Mouse (Mus musculus): ENCODE data around the gene Tmem269.

The Tmem269 gene

GRCm38 (mm10) chr4:119234348-119234747, 16.3 kb upstream of the Tmem269 start:
- no peak for DNase-seq

DNA sequence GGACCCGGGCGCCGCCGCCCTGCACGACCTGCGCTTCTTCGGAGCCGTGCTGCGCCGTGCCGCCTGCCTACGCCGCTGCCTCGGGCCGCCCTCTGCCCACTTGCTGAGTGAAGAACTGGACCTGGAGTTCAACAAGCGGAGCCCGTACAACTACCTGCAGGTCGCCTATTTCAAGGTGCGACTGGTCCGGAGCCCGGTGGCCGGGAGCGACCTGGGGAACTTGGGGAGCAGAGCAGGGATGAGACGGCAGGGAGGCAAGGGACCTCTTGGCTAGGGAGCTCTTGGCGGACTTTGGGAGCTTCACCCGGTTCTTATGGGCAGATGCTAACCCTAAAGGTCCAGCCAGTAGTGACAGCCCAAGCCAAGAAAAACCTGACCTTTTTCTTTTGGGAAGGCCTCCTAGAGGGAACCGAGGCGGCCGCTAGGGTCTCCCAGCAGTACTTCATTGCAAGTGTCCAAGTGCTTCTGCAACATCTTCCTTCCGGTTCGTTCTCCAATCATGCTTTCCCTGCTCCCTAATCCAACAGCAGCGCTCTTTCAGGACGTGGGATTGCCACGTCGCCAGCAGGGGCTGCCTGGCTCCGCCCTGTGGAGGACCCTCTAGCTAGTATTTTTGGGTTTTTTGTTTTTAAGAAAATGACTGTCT, 15.4 kb upstream of the Tmem269 start:
- DNase-seq: peak; percentile 55

DNA sequence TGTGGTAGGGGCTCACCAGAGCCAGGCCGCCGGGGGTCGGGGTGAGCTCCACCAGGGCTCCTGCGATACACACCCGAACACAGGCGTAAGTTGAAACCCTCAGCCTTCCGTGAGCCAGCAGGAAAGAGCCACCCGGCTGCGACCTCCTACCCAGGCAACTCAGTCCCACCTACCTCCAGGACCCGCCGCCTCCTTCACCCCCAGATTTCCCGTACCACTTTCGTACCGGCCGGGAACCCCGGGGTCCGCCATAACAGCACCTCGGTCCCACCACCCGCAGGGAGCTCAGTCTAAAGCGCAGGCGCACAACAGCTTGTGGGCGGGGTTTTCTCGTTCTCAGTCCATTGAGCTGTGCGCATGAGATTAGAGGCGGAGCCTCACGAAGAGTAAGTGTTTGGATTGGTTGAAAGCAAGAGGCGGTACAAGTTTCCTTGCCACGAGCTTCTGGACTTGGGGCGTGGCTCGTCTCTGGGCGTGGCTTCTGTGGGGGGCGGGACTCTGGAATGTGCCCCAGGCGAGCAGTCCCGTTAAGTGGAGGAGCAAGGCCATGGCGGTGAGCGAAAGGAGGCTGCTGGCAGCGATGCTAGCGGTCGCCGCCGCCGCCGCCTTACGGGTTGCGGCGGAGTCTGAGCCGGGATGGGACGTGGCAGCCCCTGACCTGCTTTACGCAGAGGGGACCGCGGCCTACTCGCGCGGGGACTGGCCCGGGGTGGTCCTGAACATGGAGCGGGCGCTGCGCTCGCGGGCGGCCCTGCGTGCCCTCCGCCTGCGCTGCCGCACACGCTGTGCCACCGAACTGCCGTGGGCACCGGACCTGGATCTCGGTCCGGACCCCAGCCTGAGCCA, 14.6 kb upstream of the Tmem269 start, which contains the start of the genes AU022252 and P3h1:
TSS of gene AU022252 (minus strand) at position 303 of the 846 bp plus-strand sequence.
TSS of gene P3h1 (plus strand) at position 506 of the 846 bp plus-strand sequence.
- DNase-seq: peak; percentile 99

GRCm38 (mm10) chr4:119226751-119227150, 8.7 kb upstream of the Tmem269 start:
- no peak for DNase-seq

GRCm38 (mm10) chr4:119225719-119226118, 7.7 kb upstream of the Tmem269 start:
- DNase-seq: no peak

GRCm38 (mm10) chr4:119224534-119224933, 6.5 kb upstream of the Tmem269 start:
- no peak for DNase-seq

- peak; percentile 48 for DNase-seq
Measured at GRCm38 (mm10) chr4:119223696-119224095, 5.7 kb upstream of the Tmem269 start.

DNA sequence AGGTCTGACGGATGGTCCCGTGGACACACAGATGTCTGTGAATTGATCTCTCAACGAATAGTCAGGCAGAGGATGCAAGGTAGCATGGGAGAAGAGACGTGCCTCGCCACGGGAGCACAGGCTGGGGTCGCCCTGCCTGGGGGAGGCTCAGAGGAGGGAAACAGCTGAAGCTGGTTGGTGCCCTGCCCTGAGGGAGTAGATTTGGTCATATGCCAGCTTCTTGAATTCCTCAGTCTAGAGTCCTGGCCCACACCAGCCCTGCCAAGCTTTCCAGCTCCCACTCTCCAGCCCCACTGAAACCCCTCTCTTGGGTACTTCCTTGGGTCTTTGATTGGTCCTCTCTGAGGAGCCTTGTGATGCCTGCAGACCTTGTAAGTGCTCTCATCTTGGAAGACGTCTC, 1.4 kb downstream of the Tmem269 start:
- DNase-seq: no peak

GRCm38 (mm10) chr4:119204672-119205071, 13.3 kb downstream of the Tmem269 start:
- DNase-seq: peak; percentile 70

DNA sequence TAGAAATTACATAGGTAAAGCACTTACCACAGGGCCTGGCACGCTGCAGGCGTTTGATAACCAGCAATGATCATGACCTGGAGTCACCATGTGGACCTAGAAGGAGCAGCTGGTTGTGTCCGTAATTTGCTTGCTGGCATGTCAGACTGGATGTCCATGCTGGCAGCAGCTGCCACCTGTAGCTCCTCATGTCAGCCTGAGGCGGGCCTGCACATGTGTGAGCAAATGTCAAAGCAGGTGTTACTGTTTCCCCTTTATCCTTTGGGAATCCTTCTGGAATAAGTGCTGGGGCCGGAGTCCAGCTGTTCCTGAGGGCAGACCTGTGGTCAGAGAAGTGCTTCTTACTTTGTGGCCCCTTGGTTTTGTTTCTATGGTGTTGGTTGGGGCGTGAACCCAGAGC, 19.9 kb downstream of the Tmem269 start:
- no peak for DNase-seq

DNA sequence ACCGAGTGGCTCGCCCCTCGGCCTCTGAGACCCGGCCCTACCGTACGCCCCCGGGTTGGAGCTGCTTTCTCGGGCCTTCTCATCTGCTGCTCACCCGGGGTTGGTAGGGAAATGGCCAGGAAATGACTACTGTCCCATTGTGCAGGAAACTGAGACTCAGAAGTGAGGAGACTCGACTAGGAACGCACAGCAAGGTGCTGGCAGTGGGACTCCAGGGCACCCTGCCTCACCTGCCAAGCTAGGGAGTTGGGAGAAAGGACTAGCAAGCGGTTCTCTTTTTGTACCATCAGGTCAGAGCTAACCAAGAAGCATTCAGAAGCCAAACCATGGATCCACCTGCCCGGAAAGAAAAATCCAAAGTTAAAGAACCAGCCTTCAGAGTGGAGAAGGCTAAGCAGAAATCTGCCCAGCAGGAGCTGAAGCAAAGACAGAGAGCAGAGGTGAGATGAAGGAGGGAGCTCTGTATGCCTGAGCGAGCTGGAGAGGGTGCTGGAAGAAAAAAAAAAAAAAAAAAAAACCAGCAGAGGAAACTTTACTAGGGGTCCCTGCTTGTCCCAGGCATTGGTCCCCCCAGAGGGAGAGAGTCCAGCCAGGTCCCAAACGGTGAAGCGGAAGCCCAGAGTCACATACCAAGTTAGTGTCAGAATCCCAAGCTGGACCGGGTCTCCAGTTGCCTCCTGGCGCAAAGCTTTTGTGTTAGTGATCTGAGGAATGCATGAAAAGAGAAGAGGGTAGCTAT, 22.3 kb downstream of the Tmem269 start:
- peak; percentile 19 for DNase-seq

- DNase-seq: peak; percentile 88
Measured at GRCm38 (mm10) chr4:119194909-119195581, 23.0 kb downstream of the Tmem269 start, which contains the start of gene Svbp. Gene Svbp, plus strand, starts transcription at chr4:119195306.

DNA sequence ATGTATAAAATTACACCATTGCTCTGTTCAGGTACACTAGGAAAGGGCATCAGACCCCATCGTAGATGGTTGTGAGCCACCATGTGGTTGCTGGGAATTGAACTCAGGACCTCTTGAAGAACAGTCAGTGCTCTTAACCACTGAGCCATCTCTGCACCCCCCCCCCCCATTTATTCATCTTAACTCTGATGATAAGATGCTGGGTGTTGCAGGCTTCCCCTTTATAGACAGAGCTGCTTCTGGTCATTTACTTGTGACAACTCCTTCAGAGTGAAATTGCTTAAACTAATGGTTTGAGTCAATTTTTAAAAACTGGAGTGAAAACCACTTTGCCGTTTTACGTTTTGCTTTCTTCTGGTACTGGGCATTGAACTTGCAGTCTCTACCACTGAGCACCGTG, 25.3 kb downstream of the Tmem269 start:
- DNase-seq: no peak

- DNase-seq: no peak
Measured at GRCm38 (mm10) chr4:119191273-119191672, 26.7 kb downstream of the Tmem269 start.

- no peak for DNase-seq
Measured at GRCm38 (mm10) chr4:119190618-119191017, 27.4 kb downstream of the Tmem269 start.

DNA sequence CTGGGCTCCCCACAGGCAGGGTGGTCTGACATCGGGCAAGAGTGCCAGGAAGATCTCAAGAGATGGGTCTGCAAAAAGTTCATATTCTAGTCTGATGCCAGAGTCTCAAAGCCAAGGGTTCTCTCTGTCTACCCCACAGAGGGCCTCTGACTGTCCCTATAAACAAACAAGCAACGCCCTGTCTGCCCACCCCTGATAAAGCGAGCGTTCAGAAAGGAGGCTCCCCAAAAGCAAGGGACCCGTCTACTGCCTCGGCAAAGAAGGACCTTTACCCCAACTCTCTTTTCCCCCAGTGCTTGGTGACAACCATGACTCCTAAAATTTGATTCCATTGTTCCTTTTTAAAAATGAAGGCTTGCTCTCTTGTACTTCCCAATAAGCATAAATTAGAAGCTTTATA, 28.2 kb downstream of the Tmem269 start, which contains the start of gene Ermap:
TSS of gene Ermap (minus strand) at position 148 of the 400 bp plus-strand sequence.
- DNase-seq: no peak

- DNase-seq: no peak
Measured at GRCm38 (mm10) chr4:119189392-119189791, 28.6 kb downstream of the Tmem269 start.

DNA sequence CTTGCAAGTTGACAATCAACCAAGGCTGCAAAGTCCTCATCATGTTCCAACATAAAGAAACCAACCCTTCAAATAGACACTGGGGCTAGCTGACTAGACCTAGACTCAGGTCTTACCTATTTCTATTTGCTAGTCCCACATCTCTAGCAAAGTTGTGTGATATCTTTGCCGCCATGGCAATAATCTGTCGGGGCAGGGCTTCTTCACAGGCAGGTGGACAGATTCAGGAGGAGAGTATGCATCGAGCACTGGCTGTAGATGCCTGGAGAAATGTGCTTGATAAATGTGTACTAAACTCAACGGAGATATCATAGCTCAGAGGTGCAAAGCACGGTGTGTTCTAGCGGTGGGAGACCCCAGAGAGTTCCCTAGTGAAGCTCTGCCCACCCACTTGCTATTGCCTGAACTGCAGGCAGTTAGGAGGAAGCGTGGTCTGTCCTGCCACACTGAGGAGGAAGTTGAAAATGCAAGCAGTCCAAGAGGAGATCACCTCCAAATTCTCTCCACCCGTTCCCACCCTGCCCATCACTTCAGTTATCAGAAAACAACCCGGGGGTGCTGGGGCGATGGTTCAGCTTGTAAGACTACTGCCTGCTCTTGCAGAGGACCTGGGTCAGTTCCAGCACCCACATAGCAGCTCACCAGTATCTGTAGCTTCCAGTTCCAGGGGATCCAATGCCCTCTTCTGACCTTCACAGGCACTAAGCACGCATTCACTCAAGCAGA, 29.8 kb downstream of the Tmem269 start:
- DNase-seq: no peak

DNA sequence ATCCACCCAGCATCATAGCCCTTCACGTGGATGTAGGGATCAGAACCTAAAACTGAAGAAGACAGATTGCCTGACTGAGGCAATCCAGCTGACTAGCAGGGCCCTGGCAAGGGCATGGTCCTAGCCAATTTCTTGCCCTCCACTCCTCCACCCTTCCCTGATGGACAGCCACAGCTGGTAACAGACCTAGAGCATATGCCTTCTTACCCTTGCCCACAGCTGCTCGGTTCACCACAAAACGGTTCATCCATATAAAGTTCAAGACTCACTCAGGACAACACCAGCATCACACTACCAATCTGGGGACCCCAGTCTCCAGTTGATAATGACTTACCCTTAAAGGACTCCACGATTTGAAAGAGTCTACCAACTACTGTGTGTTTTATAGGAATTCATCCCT, 32.2 kb downstream of the Tmem269 start:
- DNase-seq: no peak

DNA sequence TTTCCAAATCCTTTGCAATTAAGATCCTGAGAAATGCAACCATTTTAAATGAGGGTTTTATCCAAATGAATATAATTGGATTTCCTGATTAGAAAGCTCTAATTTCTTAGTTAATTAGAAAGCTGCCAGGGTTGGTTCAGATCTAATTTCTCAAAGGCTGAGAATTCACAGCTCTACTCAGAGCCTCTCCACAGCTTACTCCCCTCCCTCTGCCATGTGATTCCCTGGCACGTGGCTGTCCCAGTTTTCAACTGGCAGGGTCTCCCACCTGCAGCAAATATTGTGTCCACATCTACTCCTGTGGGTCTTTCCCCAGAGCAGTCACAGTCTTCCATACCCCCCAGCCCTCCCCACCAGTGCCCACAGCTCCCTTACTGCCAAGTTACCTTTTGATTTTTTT, 34.5 kb downstream of the Tmem269 start:
- no peak for DNase-seq

DNA sequence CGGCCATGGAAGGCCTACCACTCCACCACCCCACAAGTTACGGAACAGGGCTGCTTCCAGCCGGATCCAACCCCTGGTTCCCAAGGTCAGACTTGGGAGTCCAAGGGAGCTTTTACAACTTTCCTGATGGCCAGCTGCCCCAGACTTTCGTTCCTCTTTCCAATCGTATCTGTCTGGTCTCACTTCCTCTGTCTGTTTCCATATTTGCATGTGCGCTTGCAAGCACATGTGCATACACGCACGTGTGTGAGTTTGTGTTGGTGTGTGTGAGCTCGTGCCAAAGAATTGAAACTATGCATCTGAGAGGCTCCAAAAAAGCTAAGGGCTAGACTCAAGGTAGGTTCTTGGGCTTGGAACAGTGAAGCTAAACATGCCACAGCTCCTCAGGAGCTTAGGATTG, 36.6 kb downstream of the Tmem269 start:
- no peak for DNase-seq

DNA sequence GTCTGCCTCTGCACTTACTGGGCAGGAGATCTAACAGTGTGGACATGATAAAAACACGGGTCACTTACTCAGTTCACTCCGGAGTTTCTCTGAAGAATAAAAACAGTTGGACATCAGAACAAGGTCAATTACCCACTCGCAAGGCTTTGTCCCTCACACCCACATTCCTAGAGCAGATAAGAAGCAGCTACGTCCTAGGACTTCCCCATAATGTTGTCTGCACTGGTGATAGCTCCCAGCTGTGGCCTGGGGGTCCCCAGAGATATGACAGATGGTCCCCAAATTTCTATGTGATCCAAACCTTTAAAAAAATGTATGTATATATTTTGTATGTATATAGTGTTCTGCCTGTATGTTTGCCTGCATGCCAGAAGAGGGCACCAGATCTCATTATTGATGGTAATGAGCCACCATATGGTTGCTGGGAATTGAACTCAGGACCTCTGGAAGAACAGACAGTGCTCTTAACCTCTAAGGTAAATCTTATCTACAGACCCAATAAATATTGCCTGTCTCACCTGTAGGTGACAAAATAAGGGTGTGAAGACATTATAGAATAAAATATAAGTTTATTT, 37.8 kb downstream of the Tmem269 start:
- DNase-seq: no peak
